In genomic region chr11:84129799-84130185, GRCm38 (mm10) we compare ENCODE assay signal across 7 mouse cellular contexts. TPM values are rescaled to one million over a fixed set of nuclear protein-coding genes. Genes with fewer than 3 reads are reported as not detected.
DNase-seq lines count a peak whose midpoint lies in the region; ATAC-seq and TF ChIP-seq lines count a peak whose summit lies in the region.

No protein-coding gene starts in this region.

- peak overlapping the region; percentile 88 for H3K9ac ChIP-seq in forebrain, embryonic 13.5 days
- H3K9ac ChIP-seq in limb, embryonic 15.5 days, result peak overlapping the region; percentile 64
- H3K9ac ChIP-seq in stomach, postnatal 0 days (ENCODE audit: low read length), result peak overlapping the region; percentile 58; the same call in 1 of the 2 replicates

- peak overlapping the region; percentile 68 for H3K4me2 ChIP-seq in forebrain, embryonic 13.5 days
- H3K4me2 ChIP-seq in limb, embryonic 15.5 days, result peak overlapping the region; percentile 83
- H3K4me2 ChIP-seq in stomach, postnatal 0 days (replicated peaks; ENCODE audit: low read depth), result peak overlapping the region; percentile 75

- peaks cover 22% of the 10 kb centered on the region for H3K36me3 ChIP-seq in forebrain, embryonic 13.5 days (ENCODE audit: poor library complexity, severe bottlenecking)
- peaks cover 21% of the 10 kb centered on the region for H3K36me3 ChIP-seq in limb, embryonic 15.5 days
- peaks cover 8% of the 10 kb centered on the region; the same call in 1 of the 2 replicates for H3K36me3 ChIP-seq in stomach, postnatal 0 days (ENCODE audit: control insufficient read depth, insufficient read depth, low read length)

- no peak for TF ChIP-seq CTCF in stomach, postnatal 0 days (IDR thresholded peaks at IDR 0.05; ENCODE audit: low read depth)

- no peak; the same call in 1 of the 2 replicates for ATAC-seq in forebrain, embryonic 13.5 days
- no peak for ATAC-seq in limb, embryonic 15.5 days (ENCODE audit: insufficient number of reproducible peaks, low FRiP score, low TSS enrichment, low read depth)
- no peak; the same call in 1 of the 2 replicates for ATAC-seq in stomach, postnatal 0 days (ENCODE audit: low FRiP score, low TSS enrichment)

- H3K9me3 ChIP-seq in forebrain, embryonic 13.5 days (replicated peaks), result no peaks in the 10 kb centered on the region
- no peaks in the 10 kb centered on the region for H3K9me3 ChIP-seq in limb, embryonic 15.5 days
- no peaks in the 10 kb centered on the region for H3K9me3 ChIP-seq in stomach, postnatal 0 days (ENCODE audit: control insufficient read depth, low read length)

- DNase-seq in retina, embryonic 14.5 days (ENCODE audit: low spot score), result peak; percentile 33
- DNase-seq in retina, postnatal 1 day, result no peak
- no peak for DNase-seq in stomach, postnatal 0 days (ENCODE audit: low spot score)
- DNase-seq in layer of hippocampus, adult 11-12 months (ENCODE audit: low spot score), result no peak
- DNase-seq in ovary, postnatal 10 days (ENCODE audit: low spot score), result no peak

- H3K27me3 ChIP-seq in forebrain, embryonic 13.5 days, result no peaks in the 10 kb centered on the region
- H3K27me3 ChIP-seq in limb, embryonic 15.5 days, result no peaks in the 10 kb centered on the region
- no peaks in the 10 kb centered on the region for H3K27me3 ChIP-seq in stomach, postnatal 0 days (ENCODE audit: control insufficient read depth, insufficient read depth, low read length)

- WGBS in forebrain, embryonic 13.5 days, result 5% methylated on average over 11 of the region's 11 CpGs
- WGBS in limb, embryonic 15.5 days, result 4% methylated on average over 11 of the region's 11 CpGs
- WGBS in stomach, postnatal 0 days, result 3% methylated on average over 11 of the region's 11 CpGs

- TF ChIP-seq EP300 in stomach, postnatal 0 days (optimal IDR thresholded peaks at IDR 0.05), result no peak

- H3K4me1 ChIP-seq in forebrain, embryonic 13.5 days, result peaks cover 28% of the 10 kb centered on the region
- H3K4me1 ChIP-seq in limb, embryonic 15.5 days, result peaks cover 9% of the 10 kb centered on the region
- no peaks in the 10 kb centered on the region for H3K4me1 ChIP-seq in stomach, postnatal 0 days (replicated peaks; ENCODE audit: control insufficient read depth, insufficient read depth)

- peak overlapping the region; percentile 79 for H3K4me3 ChIP-seq in forebrain, embryonic 13.5 days
- peak overlapping the region; percentile 58 for H3K4me3 ChIP-seq in limb, embryonic 15.5 days
- H3K4me3 ChIP-seq in stomach, postnatal 0 days (ENCODE audit: low read depth, low read length), result peak overlapping the region; percentile 90

- H3K27ac ChIP-seq in forebrain, embryonic 13.5 days, result no peak overlapping the region
- no peak overlapping the region for H3K27ac ChIP-seq in limb, embryonic 15.5 days
- no peak overlapping the region for H3K27ac ChIP-seq in stomach, postnatal 0 days (replicated peaks)

RNA-seq across cellular contexts. Expression of gene Acaca, which starts 0.3 kb away (rescaled TPM):
- 20.5 and 22.6 TPM in 2 replicates for polyA plus RNA-seq in forebrain, embryonic 13.5 days (2015; fragmentation: Nextera tagmentation; extraction: Ambion mirVana)
- 12.4 and 13.0 TPM in 2 replicates for polyA plus RNA-seq in limb, embryonic 15.5 days (2015; fragmentation: Nextera tagmentation; extraction: Ambion mirVana)
- 4.5 TPM in 2 replicates for polyA plus RNA-seq in stomach, postnatal 0 days (2015; fragmentation: Nextera tagmentation; extraction: Ambion mirVana)

RNA-seq across cellular contexts. Expression of gene Tada2a, which starts 0.4 kb away (rescaled TPM):
- polyA plus RNA-seq in forebrain, embryonic 13.5 days (2015; fragmentation: Nextera tagmentation; extraction: Ambion mirVana), result 38.8 and 40.1 TPM in 2 replicates
- 30.0 and 32.8 TPM in 2 replicates for polyA plus RNA-seq in limb, embryonic 15.5 days (2015; fragmentation: Nextera tagmentation; extraction: Ambion mirVana)
- 12.5 and 13.2 TPM in 2 replicates for polyA plus RNA-seq in stomach, postnatal 0 days (2015; fragmentation: Nextera tagmentation; extraction: Ambion mirVana)

RNA-seq across cellular contexts. Expression of gene Gm11437, which starts 37.5 kb away (rescaled TPM):
- not detected in 2 replicates for polyA plus RNA-seq in forebrain, embryonic 13.5 days (2015; fragmentation: Nextera tagmentation; extraction: Ambion mirVana)
- not detected in 2 replicates for polyA plus RNA-seq in limb, embryonic 15.5 days (2015; fragmentation: Nextera tagmentation; extraction: Ambion mirVana)
- not detected in 2 replicates for polyA plus RNA-seq in stomach, postnatal 0 days (2015; fragmentation: Nextera tagmentation; extraction: Ambion mirVana)
